Mouse (Mus musculus): ENCODE data around the gene Parp6. TPM values are rescaled to one million over a fixed set of nuclear protein-coding genes. Genes with fewer than 3 reads are reported as not detected.
A peak's percentile ranks its signal among the peaks of the same experiment; 100 is the strongest.

The Parp6 gene
- total RNA-seq (2018; cell fraction: chromatin; rRNA removed), result 100 to 1,000 TPM in 3 of 26 experiments, 10 to 100 TPM in 23; 20.5 to 116 (median 57.6) TPM
- total RNA-seq (2018; cell fraction: cytosol; rRNA removed), result 10 to 100 TPM in 12 of 26 experiments, 1 to 10 TPM in 14; 6.8 to 12.4 (median 9.8) TPM
- total RNA-seq (2018; cell fraction: nucleus; rRNA removed), result 10 to 100 TPM in 25 of 26 experiments, 1 to 10 TPM in 1; 9.1 to 79.5 (median 26.4) TPM
- polyA plus RNA-seq (2018), result 7.7 to 12.5 TPM (median 10.1 TPM) in 3 replicates

- peak within 1 kb of the TSS; percentile 51 for H3K4me3 ChIP-seq (ENCODE audit: inconsistent target)
- H3K36me3 ChIP-seq (ENCODE audit: inconsistent target), result no peaks in the 10 kb centered on the region
- H3K79me2 ChIP-seq (ENCODE audit: inconsistent target), result no peaks in the 10 kb centered on the region; the same call in 1 of the 2 replicates
- H3K27ac ChIP-seq, result peak within 1 kb of the TSS; percentile 42
- 2% methylated on average over 36 of the region's 36 CpGs for WGBS (ENCODE audit: missing documents)
Measured at GRCm38 (mm10) chr9:59616622-59617306, at the start of gene Parp6. TSS of gene Parp6 (plus strand) at chr9:59617284.

- no peak overlapping the region for H3K4me3 ChIP-seq (ENCODE audit: inconsistent target)
- no peaks in the 10 kb centered on the region for H3K36me3 ChIP-seq (ENCODE audit: inconsistent target)
- H3K79me2 ChIP-seq (ENCODE audit: inconsistent target), result no peaks in the 10 kb centered on the region
- WGBS (ENCODE audit: missing documents), result 75% methylated on average over 2 of the region's 2 CpGs
- H3K27ac ChIP-seq, result no peak overlapping the region
Measured at GRCm38 (mm10) chr9:59571852-59572251, 45.2 kb upstream of the Parp6 start.

- H3K79me2 ChIP-seq (ENCODE audit: inconsistent target), result no peaks in the 10 kb centered on the region
- 24% methylated on average over 11 of the region's 13 CpGs for WGBS (ENCODE audit: missing documents)
- H3K4me3 ChIP-seq (ENCODE audit: inconsistent target), result peak overlapping the region; percentile 5
- no peak overlapping the region for H3K27ac ChIP-seq
- no peaks in the 10 kb centered on the region for H3K36me3 ChIP-seq (ENCODE audit: inconsistent target)
Measured at GRCm38 (mm10) chr9:59577401-59577800, 39.7 kb upstream of the Parp6 start.

DNA sequence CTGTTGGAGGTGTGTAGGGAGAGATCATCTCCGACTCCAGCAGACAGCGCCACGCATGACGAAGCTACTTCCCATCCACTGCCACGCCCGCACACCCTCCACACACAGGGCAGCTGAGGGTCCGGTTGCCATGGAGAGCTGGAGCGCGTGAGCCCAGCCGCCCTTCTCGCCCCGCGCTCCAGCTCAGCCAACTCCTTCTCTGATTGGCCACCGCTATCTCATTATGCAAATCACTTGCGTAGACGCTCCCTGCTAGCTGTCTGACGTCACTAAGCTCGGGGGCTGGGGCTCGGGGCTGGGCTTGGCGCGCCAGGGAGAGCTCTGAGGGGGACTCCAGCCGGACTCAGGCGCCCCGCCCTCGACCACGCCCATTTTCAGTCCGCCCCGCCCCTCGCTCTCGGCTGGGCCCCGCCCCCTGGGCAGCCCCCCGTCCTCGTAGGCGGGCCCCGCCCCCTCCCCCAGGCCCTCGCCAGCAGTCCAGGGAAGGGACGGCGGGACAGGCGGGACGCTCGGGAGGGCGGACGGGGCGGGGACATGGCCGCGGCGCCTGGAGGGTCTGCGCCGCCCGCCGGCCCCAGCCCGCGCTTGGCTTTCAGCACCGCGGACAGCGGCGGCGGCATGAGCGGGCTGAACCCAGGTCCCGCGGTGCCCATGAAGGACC lies 39.1 kb upstream of the Parp6 start, which contains the start of gene Celf6:
TSS of gene Celf6 (plus strand) at position 74 of the 661 bp plus-strand sequence.
- 1% methylated on average over 40 of the region's 61 CpGs for WGBS (ENCODE audit: missing documents)
- Histone ChIP-seq H3K79me2 (ENCODE audit: inconsistent target) (no peaks in the 10 kb centered on the region), H3K36me3 (ENCODE audit: inconsistent target) (no peaks in the 10 kb centered on the region)

DNA sequence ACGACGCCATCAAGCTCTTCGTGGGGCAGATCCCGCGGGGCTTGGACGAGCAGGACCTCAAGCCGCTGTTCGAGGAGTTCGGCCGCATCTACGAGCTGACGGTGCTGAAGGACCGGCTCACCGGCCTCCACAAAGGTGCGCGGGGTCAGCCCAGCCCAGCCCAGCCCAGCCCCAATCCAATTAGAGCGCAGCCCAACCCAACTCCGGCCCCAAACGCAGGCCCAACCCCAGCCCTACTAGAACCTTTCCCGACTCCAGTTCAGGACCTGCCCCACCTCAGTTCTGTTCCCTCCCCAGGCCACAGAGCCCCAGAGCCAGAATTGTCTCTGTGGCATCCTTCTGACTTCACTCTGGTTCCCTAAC lies 38.6 kb upstream of the Parp6 start:
- WGBS (ENCODE audit: missing documents), result 2% methylated on average over 12 of the region's 20 CpGs
- H3K4me3 ChIP-seq (ENCODE audit: inconsistent target), result no peak overlapping the region
- H3K36me3 ChIP-seq (ENCODE audit: inconsistent target), result no peaks in the 10 kb centered on the region
- no peaks in the 10 kb centered on the region for H3K79me2 ChIP-seq (ENCODE audit: inconsistent target)
- H3K27ac ChIP-seq, result no peak overlapping the region

More for the DNA sequence above, 39.1 kb upstream of the Parp6 start, which contains the start of gene Celf6:
- H3K27ac ChIP-seq, result no peak within 1 kb of the TSS
- H3K4me3 ChIP-seq (ENCODE audit: inconsistent target), result peak within 1 kb of the TSS; percentile 5

GRCm38 (mm10) chr9:59584871-59585308 lies 32.2 kb upstream of the Parp6 start:
- 8% methylated on average over 13 of the region's 13 CpGs for WGBS (ENCODE audit: missing documents)
- Histone ChIP-seq H3K36me3 (ENCODE audit: inconsistent target) (no peaks in the 10 kb centered on the region), H3K27ac (no peak overlapping the region), H3K4me3 (ENCODE audit: inconsistent target) (no peak overlapping the region), H3K79me2 (ENCODE audit: inconsistent target) (no peaks in the 10 kb centered on the region)

DNA sequence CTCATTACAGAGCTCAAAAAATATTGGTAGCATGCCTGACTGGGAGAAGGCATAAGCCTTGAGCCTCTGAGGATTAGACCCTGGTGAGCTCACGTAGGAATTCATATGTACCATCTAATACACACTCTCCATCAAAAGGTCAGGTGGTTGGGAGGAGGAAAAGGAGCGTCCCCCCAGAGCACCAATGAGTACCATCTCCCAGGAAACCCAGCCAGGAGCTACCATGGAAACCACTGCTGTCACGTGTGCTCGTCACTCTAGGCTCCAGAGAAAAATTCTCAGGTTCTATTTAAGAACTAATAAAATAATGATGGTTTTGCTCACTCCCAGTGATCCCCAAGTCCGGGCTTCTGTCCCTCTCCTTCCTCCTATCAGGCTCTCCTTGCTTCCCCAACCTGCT lies 28.8 kb upstream of the Parp6 start:
- Histone ChIP-seq H3K79me2 (ENCODE audit: inconsistent target) (no peaks in the 10 kb centered on the region), H3K4me3 (ENCODE audit: inconsistent target) (no peak overlapping the region), H3K27ac (no peak overlapping the region), H3K36me3 (ENCODE audit: inconsistent target) (no peaks in the 10 kb centered on the region)
- WGBS (ENCODE audit: missing documents), result 72% methylated on average over 5 of the region's 5 CpGs

DNA sequence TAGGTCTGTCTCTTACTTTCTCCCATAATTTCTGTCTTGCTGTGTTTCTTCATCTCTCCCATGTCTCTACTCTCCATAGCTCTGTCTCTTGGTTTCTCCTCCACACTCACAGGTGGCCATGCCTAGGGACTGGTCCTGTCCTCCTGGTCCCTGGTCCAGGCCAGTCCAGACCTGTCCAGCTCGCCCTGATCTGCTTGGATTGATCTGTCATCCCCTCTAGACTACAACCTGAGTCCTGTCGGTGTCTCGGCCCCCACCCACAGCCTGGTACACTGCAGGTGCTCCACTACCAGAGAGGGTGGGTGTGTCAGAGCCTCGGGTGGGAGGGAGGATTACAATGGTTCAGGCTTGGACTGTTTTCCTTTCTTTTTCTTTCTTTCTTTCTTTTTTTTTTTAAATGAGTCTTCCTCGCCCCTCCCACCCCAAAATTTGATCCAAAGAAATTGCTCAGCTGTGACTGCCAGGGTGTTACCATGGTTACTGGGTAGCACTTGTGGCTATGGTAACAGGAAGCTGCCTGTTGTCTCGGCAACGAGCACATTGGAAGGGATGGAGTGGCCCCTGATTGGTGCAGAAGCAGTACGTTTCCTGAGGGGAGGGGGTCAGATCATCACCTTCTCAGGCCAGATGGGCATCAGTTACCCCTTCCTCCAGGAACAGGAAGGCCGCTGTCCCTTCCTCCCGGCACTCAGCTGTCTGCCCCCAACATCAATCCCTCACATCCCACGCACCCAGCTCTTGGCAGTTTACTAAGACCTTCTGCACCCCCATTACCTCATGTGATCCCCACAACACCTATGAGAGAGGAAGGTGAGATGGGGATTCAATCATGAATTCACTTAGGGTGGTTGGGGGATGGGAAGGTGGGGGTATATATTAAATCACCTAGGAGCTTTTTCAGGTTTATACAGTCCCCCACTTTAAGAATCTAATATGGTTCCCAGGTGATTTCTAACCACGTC lies 28.1 kb upstream of the Parp6 start:
- no peaks in the 10 kb centered on the region for H3K36me3 ChIP-seq (ENCODE audit: inconsistent target)
- H3K79me2 ChIP-seq (ENCODE audit: inconsistent target), result no peaks in the 10 kb centered on the region
- no peak overlapping the region for H3K4me3 ChIP-seq (ENCODE audit: inconsistent target)
- 46% methylated on average over 12 of the region's 12 CpGs for WGBS (ENCODE audit: missing documents)
- H3K27ac ChIP-seq, result no peak overlapping the region

GRCm38 (mm10) chr9:59589703-59590439 lies 27.2 kb upstream of the Parp6 start:
- Histone ChIP-seq H3K79me2 (ENCODE audit: inconsistent target) (no peaks in the 10 kb centered on the region), H3K4me3 (ENCODE audit: inconsistent target) (no peak overlapping the region), H3K27ac (no peak overlapping the region), H3K36me3 (ENCODE audit: inconsistent target) (no peaks in the 10 kb centered on the region)
- WGBS (ENCODE audit: missing documents), result 69% methylated on average over 10 of the region's 10 CpGs

DNA sequence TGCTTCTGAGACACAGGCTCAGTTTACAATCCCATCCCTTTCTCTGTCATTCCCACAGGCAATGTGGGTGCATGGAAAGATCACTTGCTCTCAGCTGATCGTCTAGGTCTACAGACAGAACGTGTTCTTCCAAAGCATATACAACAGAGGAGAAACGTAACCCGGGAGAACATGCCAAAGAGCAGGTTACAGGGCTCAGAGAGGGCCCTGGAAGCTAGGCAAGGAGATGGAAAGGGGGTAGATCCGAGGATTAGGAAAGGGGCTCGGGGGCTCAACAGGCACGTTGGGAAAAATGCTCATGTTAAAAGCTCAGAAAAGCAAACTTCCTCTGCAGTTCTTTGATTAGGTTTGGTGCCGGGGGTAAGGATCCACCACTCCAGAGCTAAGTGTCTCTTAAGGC lies 15.4 kb upstream of the Parp6 start:
- H3K79me2 ChIP-seq (ENCODE audit: inconsistent target), result no peaks in the 10 kb centered on the region
- 78% methylated on average over 8 of the region's 8 CpGs for WGBS (ENCODE audit: missing documents)
- no peaks in the 10 kb centered on the region for H3K36me3 ChIP-seq (ENCODE audit: inconsistent target)
- no peak overlapping the region for H3K27ac ChIP-seq
- no peak overlapping the region for H3K4me3 ChIP-seq (ENCODE audit: inconsistent target)

- 71% methylated on average over 6 of the region's 6 CpGs for WGBS (ENCODE audit: missing documents)
- no peak overlapping the region for H3K27ac ChIP-seq
- H3K79me2 ChIP-seq (ENCODE audit: inconsistent target), result no peaks in the 10 kb centered on the region
- H3K36me3 ChIP-seq (ENCODE audit: inconsistent target), result no peaks in the 10 kb centered on the region
- H3K4me3 ChIP-seq (ENCODE audit: inconsistent target), result no peak overlapping the region
Measured at GRCm38 (mm10) chr9:59605967-59606366, 11.1 kb upstream of the Parp6 start.

DNA sequence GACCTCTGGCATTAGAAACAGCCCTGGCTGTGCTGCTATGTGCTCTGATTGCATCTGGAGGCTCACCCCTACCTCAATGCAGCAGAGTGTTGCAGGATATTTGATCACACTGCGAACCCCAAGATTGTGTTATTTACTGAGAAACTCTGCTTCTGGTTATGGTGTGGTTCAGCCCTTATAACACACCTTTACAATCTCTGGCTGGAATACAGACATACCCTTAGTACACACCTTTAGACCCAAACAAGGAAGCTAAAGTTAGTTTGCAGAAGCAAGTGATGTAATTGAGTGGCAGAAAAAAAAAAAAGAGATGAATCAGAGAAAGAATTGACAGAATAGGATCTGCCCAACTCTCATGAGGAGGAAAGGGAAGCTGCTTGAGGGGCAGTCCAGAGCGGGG lies 6.1 kb upstream of the Parp6 start:
- WGBS (ENCODE audit: missing documents), result 96% methylated on average over 2 of the region's 2 CpGs
- Histone ChIP-seq H3K4me3 (ENCODE audit: inconsistent target) (no peak overlapping the region), H3K27ac (no peak overlapping the region)

GRCm38 (mm10) chr9:59615797-59616196 lies 1.3 kb upstream of the Parp6 start:
- Histone ChIP-seq H3K27ac (no peak overlapping the region), H3K36me3 (ENCODE audit: inconsistent target) (no peaks in the 10 kb centered on the region), H3K4me3 (ENCODE audit: inconsistent target) (no peak overlapping the region), H3K79me2 (ENCODE audit: inconsistent target) (no peaks in the 10 kb centered on the region; the same call in 1 of the 2 replicates)
- WGBS (ENCODE audit: missing documents), result 83% methylated on average over 2 of the region's 2 CpGs

More for the DNA sequence above, 6.1 kb upstream of the Parp6 start:
- no peaks in the 10 kb centered on the region for H3K36me3 ChIP-seq (ENCODE audit: inconsistent target)
- H3K79me2 ChIP-seq (ENCODE audit: inconsistent target), result no peaks in the 10 kb centered on the region

Measured in macrophage (primary cell).